Mouse (Mus musculus) ovary, postnatal 36 days (tissue): ENCODE data around the gene Eif4e2.

ENCODE experiments used
- DNase-seq: peaks from one replicate; pipeline ENCODE4 v3.0.0; 2022; ENCODE audit warnings: low spot score, mixed read lengths

The Eif4e2 gene

DNA sequence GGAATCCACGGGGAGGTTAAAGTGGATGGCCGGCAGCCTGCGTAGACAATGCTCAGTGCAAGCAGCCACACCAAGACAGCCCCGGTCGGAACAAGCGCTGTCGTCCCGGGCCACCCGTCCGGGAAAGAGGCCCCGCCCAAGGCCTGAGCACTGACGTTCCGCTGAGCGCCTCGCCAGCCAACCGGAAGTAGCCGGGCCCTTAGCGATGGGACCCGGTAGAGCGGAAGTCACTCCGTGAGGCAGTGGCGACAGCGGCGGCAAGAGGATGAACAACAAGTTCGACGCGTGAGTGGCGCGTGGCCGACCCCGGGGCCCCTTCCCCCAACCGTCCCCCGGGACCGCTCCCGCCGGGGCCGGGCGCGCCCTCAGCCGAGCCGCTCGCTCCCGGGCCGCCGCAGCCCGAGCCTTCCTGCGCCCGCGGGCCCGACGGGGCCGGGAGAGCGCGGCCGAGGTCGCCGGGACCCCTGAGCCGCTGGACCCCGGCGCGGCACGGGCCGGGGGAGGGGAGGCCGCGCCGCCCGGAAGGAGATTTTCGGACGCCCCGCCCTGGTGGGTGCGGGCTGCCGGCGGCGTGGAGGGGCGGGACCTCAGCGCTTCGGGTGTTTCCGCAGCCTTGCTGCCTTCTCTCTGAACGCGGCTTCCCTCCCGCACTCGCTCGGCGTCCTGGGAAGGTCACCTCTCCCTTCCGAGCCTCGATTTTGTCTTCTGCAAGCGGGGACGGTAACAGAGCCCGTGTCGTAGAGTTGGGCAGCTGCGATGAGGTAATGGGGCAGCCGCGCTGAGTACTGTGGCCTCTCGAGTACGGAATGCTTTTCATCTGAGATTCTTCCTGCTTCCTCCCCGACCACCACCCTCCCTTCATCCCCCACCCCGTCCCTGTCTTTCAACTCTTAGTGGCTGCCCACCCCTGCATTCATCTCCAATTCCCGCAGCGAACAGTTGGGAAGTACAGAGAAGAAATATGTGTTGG, at the start of gene Eif4e2:
Gene Eif4e2 (plus strand): TSS at position 180 of the 970 bp plus-strand sequence.
- DNase-seq = peak; percentile 94

DNA sequence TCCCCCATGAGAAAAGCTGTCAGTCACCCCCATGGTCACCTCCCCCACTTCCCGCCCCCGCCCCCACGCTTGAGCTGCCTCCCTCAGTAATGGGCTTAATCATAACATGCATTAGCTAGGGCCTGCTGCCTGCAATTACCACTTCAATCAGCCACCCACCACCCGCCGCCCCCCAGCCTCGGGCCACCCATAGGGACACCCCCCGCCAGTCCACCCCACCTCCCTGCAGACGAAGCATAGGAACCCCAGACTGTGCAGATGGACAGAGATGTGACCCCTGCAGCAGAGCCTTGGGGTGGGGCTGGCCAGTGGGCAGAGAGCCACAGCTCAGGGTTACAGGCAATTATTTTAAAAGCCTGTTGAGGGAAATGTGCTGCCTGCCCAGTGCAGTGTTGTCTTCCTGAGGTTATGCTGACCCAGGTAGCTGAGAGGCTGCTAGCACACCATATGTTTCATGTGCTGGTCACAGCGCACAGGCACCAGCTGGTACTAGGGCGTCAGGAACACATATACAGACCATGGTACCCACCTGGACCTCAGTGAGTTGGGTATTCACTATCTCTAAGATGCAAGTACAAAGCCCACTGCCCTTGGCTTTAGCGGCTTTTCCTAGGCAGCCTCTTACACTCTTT, 49.4 kb upstream of the Eif4e2 start:
- DNase-seq = no peak

DNA sequence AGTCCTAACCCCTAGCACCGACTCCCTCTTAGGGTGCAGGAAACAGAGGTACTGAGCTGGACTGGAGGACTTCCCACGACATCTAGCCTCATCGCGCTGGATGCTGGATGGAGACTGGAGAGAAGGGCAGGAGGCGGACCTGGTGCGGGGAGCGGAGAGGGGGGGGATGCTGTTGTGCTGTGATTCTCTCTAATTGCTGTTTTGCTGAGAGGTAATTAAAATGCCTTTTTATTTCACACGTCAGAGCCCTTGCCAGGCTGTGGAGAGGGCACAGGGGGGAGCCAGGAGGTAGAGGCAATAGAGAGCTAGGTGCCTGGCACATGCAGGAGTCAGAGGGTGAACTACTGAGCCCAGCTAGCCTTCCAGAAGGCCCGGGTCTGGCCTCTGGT, 48.9 kb upstream of the Eif4e2 start:
- DNase-seq = no peak

DNA sequence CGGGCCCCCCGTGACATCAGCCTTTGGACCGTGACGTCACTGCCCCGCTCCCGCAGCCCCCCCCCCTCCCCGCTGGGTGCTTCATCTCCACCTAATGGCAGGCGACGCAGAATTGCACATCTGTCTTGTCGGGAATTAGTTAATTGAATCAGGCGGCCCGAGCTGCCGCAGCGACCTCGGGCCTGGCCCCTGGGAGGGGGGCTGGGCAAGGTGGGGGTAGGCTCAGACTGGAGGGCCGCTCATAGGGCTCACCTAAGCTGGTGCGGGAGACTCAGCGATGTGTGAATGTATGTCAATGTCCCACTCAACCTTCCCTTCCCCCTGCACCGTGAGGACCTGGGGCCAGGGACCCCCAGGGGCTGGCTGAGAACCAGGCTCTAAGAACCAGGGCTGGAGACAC, 43.3 kb upstream of the Eif4e2 start:
- no peak for DNase-seq

DNA sequence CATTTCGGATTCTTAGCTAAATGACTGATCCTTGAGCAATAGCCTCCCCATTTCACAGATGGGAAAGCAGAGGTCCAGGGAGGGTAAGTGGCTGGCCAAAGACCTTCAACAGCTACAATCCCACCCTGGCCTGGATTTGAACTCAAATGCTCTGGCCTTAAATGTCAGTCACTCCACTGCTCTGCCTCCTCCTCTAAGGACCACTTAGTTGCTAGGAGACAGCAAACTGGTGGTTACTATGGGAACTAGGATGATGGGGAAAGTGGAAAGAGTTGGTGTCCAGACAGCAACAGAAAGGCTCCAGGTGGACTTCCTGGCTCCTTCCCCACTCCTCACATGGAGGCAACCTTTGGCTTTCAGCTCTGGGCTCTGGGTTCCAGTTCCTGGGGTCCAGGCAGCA, 42.4 kb upstream of the Eif4e2 start:
- no peak for DNase-seq

DNA sequence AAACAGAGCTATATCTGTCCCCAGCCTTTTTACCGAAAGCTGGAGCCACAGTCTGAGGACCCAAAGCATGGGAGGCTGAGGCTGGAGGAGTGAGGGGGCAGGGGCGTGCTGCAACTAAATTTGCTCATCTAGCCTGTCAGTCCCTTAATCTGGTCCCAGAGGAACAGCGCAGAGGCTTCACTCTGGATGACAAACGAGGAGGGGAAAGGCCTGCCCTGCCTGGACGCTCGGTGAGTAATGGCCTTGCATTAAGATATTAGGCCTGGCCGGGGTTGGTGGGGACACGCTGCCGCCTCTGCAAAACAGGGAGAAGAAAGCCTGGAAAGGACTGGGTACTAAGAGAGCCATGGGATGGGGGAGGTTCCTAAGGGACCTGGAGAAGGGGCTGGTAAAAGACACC, 41.4 kb upstream of the Eif4e2 start:
- DNase-seq = no peak

DNA sequence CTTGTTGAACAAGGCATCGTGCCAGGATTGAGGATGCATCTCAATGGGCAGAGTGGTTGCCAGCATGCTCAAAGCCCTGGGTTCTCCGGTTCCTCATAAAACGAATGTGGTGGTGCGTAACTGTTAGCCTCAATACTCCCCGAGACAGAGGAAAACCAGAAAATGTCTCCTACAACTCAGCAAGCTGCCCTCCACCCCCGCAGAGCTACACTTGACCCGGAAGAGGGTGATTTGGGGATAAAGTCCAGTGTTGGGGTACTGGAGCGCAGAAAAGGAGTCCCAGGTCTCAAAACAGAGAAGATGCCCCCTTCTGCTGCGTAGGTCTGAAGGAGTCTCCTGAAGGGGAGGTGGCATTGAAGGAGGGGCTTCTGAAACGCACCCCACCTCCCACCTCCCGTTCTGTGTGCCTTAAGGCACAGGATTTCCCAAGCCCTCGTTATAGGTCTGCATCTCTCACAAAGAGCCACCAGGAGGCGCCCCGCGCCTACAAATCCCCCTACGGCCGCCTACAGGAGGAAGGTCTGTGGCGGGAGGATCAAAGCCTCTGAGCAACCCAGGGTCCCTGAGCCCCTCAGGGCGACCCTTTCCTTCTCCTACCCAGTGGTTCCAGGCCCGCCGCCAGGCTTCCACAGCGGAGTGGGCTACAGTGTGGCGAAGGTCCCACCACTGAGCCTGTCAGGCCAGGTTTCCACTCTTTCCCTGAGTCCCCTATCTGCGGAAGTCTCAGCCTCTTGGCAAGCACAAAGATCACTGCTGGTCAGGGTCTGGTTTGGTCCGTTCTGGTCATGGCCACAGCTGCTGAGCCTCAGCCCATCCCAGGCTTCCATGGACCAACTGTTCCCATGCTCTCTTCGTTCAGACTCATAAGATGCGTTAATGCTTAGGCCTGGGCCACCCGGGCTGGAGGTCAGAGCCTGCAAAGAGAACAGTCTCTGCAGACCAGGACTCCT, 39.4 kb upstream of the Eif4e2 start:
- DNase-seq = peak; percentile 74

DNA sequence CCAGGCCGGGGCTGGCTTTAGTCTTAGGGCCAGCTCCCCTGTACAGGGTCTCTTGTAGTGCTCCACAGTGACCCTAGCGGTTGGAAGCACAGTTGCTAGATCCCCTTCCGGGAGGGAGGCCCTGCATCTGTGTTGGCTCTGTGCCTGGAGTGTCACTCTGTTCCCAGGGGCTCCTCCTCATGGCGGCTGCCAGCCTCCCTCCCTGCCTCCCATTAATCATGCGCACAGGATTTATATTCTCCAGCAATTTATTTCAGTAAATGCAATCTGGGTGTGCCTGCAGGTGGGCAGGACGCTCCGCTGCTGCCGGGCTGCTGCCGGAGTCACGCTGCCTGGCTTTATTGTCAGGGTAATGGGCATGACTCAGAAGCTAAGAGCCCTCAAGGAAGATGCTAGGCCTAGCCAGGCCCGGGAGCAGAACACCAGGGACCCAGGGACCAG, 37.8 kb upstream of the Eif4e2 start:
- DNase-seq = peak; percentile 62

DNA sequence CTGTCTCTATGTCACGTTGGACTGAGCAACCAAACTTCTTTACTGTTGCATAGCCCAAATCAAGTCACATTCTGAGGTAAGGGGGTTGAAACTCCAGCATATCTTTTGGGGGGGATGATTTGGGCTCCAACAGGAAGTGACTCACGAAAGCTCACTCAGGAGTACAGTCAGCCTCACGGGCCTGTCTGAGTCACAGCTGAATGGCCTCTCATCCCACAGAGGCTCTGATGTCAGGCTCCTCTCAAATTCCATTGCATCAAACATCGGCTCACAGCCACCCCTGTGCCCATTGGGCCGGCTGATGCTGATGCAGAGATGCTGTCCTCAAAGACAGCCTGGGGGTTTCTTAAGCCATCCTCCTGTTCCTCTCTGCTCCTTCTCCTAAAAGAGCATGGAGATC, 32.8 kb upstream of the Eif4e2 start:
- DNase-seq = no peak

DNA sequence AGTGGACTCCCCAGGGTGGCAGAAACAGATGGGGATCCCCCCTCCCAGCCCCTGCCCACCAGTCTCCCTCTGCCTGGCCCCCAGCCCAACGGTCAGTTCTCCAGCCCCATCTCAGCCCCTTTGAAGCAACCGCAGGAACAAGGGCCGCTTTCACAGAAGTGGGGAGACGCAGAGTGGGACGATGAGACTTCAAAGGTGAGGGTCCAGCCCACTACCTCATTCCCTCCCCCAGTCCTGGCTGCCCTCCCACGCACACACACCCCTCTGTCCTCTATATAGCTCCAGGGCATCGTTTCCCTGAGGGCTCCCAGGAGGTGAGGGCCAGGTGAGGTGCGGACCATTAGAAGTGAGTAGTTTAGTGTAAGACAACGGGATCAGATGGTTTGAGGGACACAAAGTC, 30.7 kb upstream of the Eif4e2 start, which contains the start of gene Prss56:
Gene Prss56 (plus strand): TSS at position 301 of the 400 bp plus-strand sequence.
- no peak for DNase-seq

DNA sequence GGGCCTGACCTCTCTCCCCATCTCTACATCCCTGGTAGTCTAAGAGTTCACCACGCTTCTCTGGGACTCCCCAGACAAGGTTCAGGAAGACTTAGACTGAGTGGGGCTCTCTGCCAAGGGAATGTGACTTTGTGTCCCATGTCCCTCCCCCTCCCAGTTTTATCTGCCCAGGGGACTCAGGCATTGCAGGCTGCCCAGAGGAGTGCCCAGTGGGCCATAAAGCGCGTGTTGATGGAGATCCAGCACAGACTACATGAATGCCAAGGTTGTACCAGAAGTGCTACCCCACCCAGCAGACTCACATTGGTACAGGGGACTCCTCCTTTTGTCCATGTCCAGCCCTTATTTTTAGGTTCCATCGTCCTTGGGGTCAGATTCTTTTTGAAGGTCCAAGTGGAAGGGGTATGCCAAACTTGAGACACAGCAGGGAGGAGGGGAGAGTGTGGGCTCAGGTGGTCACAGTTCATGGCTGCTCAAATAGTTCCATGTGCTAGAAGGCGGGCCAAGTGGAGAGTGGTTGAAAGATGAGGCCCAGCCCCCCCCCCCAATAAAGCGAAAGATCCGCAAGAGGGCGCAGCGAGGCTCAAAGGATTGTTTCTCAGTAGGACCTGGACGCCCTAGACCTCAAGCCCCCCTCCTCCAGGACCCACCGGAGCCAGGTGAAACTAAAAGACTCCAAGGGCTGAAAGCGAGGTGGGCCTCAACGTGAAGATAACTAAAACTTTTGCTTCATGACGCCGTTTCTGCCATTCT, 29.5 kb upstream of the Eif4e2 start:
- DNase-seq = no peak

DNA sequence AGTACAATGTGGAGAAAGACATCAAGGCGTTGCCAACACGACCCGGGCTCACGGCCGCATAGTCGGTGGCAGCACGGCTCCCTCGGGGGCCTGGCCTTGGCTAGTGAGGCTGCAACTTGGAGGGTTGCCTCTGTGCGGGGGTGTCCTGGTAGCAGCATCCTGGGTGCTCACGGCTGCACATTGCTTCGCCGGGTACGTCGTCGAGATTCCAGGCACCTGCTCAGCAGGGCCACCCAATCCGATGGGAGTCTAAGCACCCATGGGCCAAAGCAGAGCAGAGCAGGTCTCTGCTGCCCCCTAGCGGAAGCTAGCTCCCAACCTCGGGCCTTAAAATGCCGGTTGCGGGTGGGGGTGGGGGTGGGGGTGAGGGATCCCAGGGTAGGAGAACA, 29.0 kb upstream of the Eif4e2 start:
- peak; percentile 72 for DNase-seq

DNA sequence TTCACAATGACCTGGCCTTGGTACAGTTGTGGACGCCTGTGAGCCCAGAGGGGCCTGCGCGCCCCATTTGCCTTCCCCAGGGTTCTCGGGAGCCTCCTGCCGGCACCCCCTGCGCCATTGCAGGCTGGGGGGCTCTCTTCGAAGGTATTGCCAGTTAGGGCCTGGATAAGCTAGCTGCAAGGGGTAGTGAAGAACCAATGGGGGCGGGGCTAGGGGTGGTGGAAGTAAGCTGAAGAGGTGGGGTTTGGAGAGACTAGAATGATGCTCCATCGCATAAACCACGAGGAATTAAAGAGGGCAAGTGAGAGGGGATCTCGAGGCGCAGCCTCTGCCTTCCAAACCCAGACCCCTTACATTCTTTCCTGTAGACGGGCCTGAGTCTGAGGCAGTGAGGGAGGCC, 28.2 kb upstream of the Eif4e2 start:
- no peak for DNase-seq

DNA sequence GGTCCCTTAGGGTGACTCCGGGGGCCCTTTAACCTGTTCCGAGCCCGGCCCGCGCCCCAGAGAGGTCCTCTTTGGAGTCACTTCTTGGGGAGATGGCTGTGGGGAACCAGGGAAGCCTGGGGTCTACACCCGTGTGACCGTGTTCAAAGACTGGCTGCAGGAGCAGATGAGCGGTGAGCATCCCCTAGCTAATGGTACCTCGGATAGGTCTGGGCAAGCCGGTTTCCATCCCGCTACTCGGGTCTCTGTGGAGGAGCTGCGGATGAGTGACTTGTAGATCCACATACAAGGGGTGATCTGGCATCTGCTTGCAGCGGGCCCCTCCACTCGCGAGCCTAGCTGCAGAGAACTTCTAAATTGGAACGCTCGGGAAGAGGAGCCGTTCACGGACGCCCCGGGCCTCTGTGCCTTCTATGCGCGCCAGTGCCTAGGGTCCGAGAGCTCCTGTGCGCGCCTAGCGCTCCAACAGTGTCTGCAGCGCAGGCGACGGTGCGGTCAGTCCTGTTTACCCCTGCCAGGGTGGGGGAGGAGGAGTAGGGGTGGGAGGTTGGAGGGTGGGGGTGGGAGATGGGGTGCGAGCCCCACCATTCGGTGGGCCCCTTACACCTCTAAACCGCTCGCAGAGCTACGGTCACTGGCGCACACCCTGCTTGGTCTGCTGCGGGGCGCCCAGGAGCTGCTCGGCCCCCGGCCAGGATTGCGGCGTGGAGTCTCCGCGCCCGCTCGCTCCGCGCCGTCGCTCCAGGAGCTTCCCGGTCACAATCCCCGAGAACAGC, 27.3 kb upstream of the Eif4e2 start:
- no peak for DNase-seq

DNA sequence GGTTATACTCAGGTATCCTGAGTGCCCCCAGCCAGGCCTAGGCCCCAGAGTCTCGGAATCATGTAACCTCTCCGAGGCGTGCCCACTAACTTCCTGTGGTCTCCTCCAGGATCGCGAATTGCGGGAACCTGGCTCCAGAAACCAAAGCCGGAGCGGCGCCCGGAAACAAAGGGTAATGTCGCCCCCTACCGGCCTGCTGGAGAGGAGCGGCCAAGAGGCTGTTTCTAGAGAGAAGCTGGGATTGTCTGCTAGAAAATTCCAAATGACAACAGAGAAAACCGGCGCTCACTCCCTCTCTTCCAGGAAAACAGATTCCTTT, 26.7 kb upstream of the Eif4e2 start:
- peak; percentile 73 for DNase-seq

DNA sequence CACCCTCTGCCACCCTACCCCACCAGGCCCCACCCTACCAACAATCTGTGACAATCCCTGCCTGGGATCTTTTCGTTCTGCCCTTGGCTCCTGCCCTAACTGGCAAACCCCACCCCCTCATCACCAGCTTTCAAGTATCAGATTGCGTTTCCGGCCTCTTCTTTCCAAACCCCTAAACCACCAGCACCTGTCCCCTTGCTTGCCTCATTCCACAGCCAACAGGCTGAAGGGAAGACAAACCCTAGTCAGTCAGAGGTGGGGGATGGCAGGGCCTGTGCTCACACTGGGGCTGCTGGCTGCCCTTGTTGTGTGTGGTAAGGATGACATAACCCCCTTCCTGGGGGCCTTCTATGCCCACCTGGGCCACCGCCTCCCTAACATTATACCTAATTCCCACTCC, 23.3 kb upstream of the Eif4e2 start, which contains the start of gene Chrnd:
Gene Chrnd (plus strand): TSS at position 179 of the 400 bp plus-strand sequence.
- DNase-seq = no peak

DNA sequence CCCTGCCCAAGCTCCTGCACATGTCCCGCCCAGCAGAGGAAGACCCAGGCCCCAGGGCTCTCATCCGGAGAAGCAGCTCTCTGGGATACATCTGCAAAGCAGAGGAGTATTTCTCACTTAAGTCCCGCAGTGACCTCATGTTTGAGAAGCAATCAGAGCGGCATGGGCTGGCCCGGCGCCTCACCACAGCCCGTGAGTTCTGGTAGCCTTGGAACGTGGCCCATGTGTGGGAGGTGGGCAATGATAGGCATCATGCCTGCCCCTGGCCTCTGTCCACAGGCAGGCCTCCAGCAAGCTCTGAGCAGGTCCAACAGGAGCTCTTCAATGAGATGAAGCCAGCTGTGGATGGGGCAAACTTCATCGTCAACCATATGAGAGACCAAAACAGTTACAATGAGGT, 16.4 kb upstream of the Eif4e2 start:
- DNase-seq = peak; percentile 68

DNA sequence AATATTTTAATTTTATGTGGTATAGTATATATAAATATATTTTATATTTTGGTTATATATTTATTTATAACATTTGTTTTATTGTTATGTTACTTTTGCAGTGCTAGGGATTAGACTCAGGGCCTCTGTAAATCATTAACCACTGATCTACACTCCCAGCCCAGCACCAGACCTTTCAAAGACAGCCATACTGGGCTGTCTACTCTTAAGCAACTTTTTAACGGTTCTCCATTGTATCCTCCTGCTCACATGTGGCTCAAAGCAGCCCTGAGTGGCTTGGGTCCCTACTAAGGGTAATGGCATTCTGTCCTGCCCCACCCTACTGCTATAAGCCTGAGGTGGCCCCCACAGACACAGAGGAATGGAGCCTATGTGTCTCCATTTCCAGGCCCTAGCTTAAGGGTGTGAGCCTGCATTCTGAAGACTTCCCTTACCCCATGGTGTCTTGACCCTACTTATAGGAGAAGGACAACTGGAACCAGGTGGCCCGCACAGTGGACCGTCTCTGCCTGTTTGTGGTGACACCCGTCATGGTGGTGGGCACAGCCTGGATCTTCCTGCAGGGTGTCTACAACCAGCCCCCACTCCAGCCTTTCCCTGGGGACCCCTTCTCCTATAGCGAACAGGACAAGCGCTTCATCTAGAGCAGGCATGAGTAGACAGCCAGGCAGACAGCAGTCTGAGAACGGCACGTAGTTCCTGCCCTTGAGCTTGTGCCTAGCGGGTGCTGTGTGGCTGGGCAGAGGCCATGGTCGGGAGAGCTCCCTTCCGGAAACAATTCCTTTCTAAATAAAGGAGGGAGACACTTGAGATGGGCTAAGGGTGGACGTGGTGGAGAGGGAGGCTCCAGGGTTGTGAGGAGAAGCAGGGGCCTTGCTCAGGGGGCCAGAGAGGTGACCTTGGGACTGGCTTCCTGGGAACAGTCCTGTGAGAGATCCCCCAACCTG, 15.3 kb upstream of the Eif4e2 start:
- DNase-seq = no peak

DNA sequence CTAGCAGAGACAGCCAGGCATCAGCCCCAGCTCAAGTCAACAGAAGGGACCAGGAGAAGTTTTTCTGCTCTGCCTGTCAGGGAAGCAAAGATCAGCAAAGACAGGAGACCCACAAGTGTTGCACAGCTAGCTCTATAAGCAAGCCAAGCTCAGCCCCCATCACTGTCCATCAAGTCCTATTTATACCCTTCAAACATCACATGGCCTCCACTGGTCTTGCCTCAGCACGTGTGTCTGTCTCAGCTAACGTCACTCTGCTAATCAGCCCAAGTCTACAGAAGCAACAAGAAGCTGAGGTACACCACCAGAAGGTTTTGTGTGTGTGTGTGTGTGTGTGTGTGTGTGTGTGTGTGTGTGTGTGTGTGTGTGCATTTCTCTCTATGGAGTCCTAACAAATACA, 12.9 kb upstream of the Eif4e2 start:
- no peak for DNase-seq

DNA sequence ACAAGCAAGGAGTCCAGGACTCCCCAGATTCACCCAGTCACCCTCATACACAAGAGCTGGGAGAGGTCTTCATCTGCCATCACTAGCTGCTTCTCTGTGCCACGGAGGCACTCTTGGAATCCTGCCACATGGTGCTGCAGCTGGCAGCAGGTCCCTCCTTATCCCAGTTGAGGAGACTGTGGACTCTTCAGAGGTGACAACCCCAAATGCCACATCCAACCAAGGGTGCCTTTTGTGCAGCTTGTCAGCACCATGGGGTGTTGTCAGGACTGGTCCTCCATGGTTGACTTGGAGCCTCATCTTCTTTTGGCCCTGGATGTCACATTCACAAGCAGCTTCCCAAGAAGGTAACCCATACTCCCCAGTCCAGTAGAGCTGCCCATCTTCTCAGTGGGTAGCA, 11.9 kb upstream of the Eif4e2 start:
- DNase-seq = no peak
